Mouse (Mus musculus): ENCODE results near the gene Pde2a. TPM values are rescaled to one million over a fixed set of nuclear protein-coding genes. Genes with fewer than 3 reads are reported as not detected.

Pde2a gene
- total and polyA plus RNA-seq, 3 experiments = 0.08 to 0.40 TPM; not detected in 1

DNA sequence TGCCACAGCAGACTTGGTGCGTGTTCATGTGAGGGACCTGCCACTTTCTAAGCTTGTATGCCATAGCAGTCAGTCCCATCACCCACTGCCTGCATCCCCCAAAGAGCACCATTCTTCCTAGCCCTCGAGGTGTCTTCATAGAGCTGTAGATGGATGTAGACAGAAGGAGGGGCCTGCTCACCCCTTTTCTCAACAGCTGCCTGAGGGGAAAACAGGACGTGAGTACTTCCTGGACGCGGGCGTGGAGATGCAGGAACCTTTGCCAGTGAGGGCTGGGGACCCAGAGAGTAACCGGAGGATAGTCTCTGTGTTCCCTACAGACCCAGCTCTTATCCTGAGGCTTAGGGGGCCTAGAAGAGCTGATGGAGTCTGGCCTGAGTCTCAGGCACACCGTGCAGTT lies 36.3 kb downstream of the Pde2a start:
- H3K9me3 ChIP-seq (replicated peaks; ENCODE audit: low read length) = no peaks in the 10 kb centered on the region
- in situ Hi-C loops (cut with MboI; ENCODE audit: low pct_ligation_motif_present, low pct_unique_long_range_greater_than_20kb, low sequenced_read_pairs) = loop anchor here (5.0 kb wide), 1 partner anchor 44 kb away; no protein-coding TSS in a partner anchor
- H3K36me3 ChIP-seq (replicated peaks in 1 of 2; ENCODE audit: control insufficient read depth in 1 of 2, insufficient read depth in 1 of 2, low read length in 1 of 2) = no peaks in the 10 kb centered on the region
- no peak overlapping the region for H3K4me3 ChIP-seq (replicated peaks in 1 of 3; ENCODE audit: low read depth in 2 of 3, low read length in 2 of 3, poor library complexity in 1 of 3)
- DNase-seq (ENCODE audit: extremely low read depth) = no peak
- TF ChIP-seq HCFC1 (IDR thresholded peaks at IDR 0.05; ENCODE audit: low read depth, low read length) = no peak
- TF ChIP-seq POLR2AphosphoS2 (IDR thresholded peaks at IDR 0.05; ENCODE audit: low read depth, low read length) = no peak
- no peak for TF ChIP-seq SMC3 (IDR thresholded peaks at IDR 0.05; ENCODE audit: low read depth, low read length)
- no peak for TF ChIP-seq ETS1 (conservative IDR thresholded peaks at IDR 0.05; ENCODE audit: low read depth, low read length)
- no peak for TF ChIP-seq MEF2A (IDR thresholded peaks at IDR 0.05; ENCODE audit: borderline replicate concordance, low read depth, low read length)
- TF ChIP-seq JUND (conservative IDR thresholded peaks at IDR 0.05; ENCODE audit: low read depth, low read length) = no peak
- TF ChIP-seq MYC (IDR thresholded peaks at IDR 0.05; ENCODE audit: low read depth, low read length) = no peak
- TF ChIP-seq NRF1 (IDR thresholded peaks at IDR 0.05; ENCODE audit: low read depth, low read length) = no peak
- no peak for TF ChIP-seq ZMIZ1 (IDR thresholded peaks at IDR 0.05; ENCODE audit: low read depth, low read length)
- TF ChIP-seq BHLHE40 (IDR thresholded peaks at IDR 0.05; ENCODE audit: low read depth, low read length) = no peak
- TF ChIP-seq TCF12 (IDR thresholded peaks at IDR 0.05; ENCODE audit: low read depth, low read length) = no peak
- TF ChIP-seq MAX (IDR thresholded peaks at IDR 0.05; ENCODE audit: low read length) = no peak
- no peak for TF ChIP-seq ZKSCAN1 (IDR thresholded peaks at IDR 0.05; ENCODE audit: borderline replicate concordance, low read depth, low read length)
- TF ChIP-seq KAT2A (IDR thresholded peaks at IDR 0.05; ENCODE audit: insufficient replicate concordance, low read length) = no peak
- no peak for TF ChIP-seq MXI1 (IDR thresholded peaks at IDR 0.05; ENCODE audit: low read depth, low read length)
- H3K4me2 ChIP-seq (ENCODE audit: insufficient read depth, low read depth, poor library complexity, severe bottlenecking) = no peak overlapping the region
- H3K27me3 ChIP-seq (replicated peaks) = peaks cover 85% of the 10 kb centered on the region
- dilution Hi-C loops (cut with MboI; ENCODE audit: extremely low pct_ligation_motif_present, extremely low pct_unique_long_range_greater_than_20kb, low sequenced_read_pairs) = no loop called here
- H3K4me1 ChIP-seq (ENCODE audit: control insufficient read depth in 1 of 2, insufficient read depth in 2 of 2) = peaks cover 2 to 57% of the 10 kb centered on the region in 2 experiments; a peak in 3 of 4 replicates
- H3K27ac ChIP-seq (ENCODE audit: insufficient read depth, low read depth) = no peak overlapping the region
- H3K9ac ChIP-seq (ENCODE audit: insufficient read depth, low read depth) = no peak overlapping the region
- H3K79me2 ChIP-seq (replicated peaks; ENCODE audit: control insufficient read depth, extremely low read depth, insufficient read depth, poor library complexity, severe bottlenecking) = no peaks in the 10 kb centered on the region

DNA sequence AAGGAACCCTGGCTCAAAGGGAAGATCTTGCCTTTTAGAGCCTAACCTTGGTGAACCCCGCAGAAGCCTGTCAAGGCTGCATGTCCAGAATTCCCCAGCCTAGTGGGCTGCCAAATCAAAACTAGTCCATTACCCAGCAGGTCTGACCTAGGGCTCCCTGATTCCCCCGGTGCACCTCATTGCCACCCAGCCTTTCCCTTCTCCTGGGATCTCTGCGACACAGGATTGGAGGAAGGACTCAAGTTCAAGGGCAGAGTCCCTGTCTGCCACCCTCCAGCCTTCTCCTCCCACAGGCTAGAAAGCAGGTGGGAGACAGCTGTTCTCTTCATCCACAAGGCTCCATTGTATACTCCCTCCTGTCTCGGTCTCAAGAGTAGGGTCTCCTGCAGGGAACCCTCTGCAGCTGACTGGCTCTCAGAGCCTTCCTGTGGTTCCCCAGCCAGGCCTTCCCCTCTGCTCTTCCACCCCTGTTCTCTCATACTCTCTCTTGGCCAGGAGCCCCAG lies 36.8 kb downstream of the Pde2a start:
- Histone ChIP-seq H3K27me3 (replicated peaks) (peaks cover 84% of the 10 kb centered on the region), H3K9ac (ENCODE audit: insufficient read depth, low read depth) (no peak overlapping the region), H3K79me2 (replicated peaks; ENCODE audit: control insufficient read depth, extremely low read depth, insufficient read depth, poor library complexity, severe bottlenecking) (no peaks in the 10 kb centered on the region), H3K4me3 (replicated peaks in 1 of 3; ENCODE audit: low read depth in 2 of 3, low read length in 2 of 3, poor library complexity in 1 of 3) (no peak overlapping the region), H3K36me3 (replicated peaks in 1 of 2; ENCODE audit: control insufficient read depth in 1 of 2, insufficient read depth in 1 of 2, low read length in 1 of 2) (no peaks in the 10 kb centered on the region), H3K4me1 (ENCODE audit: control insufficient read depth in 1 of 2, insufficient read depth in 2 of 2) (peaks cover 2 to 57% of the 10 kb centered on the region in 2 experiments; a peak in 3 of 4 replicates), H3K27ac (ENCODE audit: insufficient read depth, low read depth) (no peak overlapping the region), H3K9me3 (replicated peaks; ENCODE audit: low read length) (no peaks in the 10 kb centered on the region), H3K4me2 (ENCODE audit: insufficient read depth, low read depth, poor library complexity, severe bottlenecking) (no peak overlapping the region)
- dilution Hi-C loops (cut with MboI; ENCODE audit: extremely low pct_ligation_motif_present, extremely low pct_unique_long_range_greater_than_20kb, low sequenced_read_pairs) (no loop called here), in situ Hi-C loops (cut with MboI; ENCODE audit: low pct_ligation_motif_present, low pct_unique_long_range_greater_than_20kb, low sequenced_read_pairs) (loop anchor here (5.0 kb wide), 1 partner anchor 44 kb away; no protein-coding TSS in a partner anchor)
- DNase-seq (ENCODE audit: extremely low read depth) = no peak
- TF ChIP-seq USF1 (IDR thresholded peaks at IDR 0.05; ENCODE audit: low read depth, low read length) (no peak), ZC3H11A (IDR thresholded peaks at IDR 0.05; ENCODE audit: low read depth, low read length) (no peak), ZKSCAN1 (IDR thresholded peaks at IDR 0.05; ENCODE audit: borderline replicate concordance, low read depth, low read length) (no peak), MAZ (IDR thresholded peaks at IDR 0.05; ENCODE audit: low read depth, low read length) (no peak), IRF4 (IDR thresholded peaks at IDR 0.05; ENCODE audit: low read depth, low read length) (no peak), JUN (IDR thresholded peaks at IDR 0.05; ENCODE audit: insufficient read depth, low read depth, low read length) (no peak), POLR2A (IDR thresholded peaks at IDR 0.05; ENCODE audit: low read depth, low read length) (no peak), MEF2A (IDR thresholded peaks at IDR 0.05; ENCODE audit: borderline replicate concordance, low read depth, low read length) (no peak), TCF12 (IDR thresholded peaks at IDR 0.05; ENCODE audit: low read depth, low read length) (no peak)

Measured in CH12.LX (cell line).